Mouse (Mus musculus) liver, embryonic 16.5 days (tissue): ENCODE measurements around the gene Gp1ba. TPM values are rescaled to one million over a fixed set of nuclear protein-coding genes. Genes with fewer than 3 reads are reported as not detected.

Source experiments
- ATAC-seq: fragments of 200-750 bp; cut with Nextera tagmentation; 2 replicates; pipeline ENCODE4 v1.8.0; 2017; ENCODE audit warnings: low read depth, mild to moderate bottlenecking, moderate number of reproducible peaks, moderate library complexity
- H3K27ac ChIP-seq: fragments of 300-500 bp; sonication (generic); 2 replicates; pipeline ENCODE4 v1.5.1; 2014; ENCODE audit warnings: mild to moderate bottlenecking, low read length
- H3K27me3 ChIP-seq: fragments of 300-500 bp; sonication (generic); 2 replicates; pipeline ENCODE4 v1.6.1; 2014; ENCODE audit warnings: low read depth, low read length, mixed read lengths; ENCODE audit not compliant: control insufficient read depth, insufficient read depth
- H3K36me3 ChIP-seq: fragments of 300-500 bp; sonication (generic); 2 replicates; pipeline ENCODE4 v1.6.1; 2014; ENCODE audit warnings: mild to moderate bottlenecking; ENCODE audit not compliant: control insufficient read depth, insufficient read depth
- H3K4me1 ChIP-seq: fragments of 300-500 bp; sonication (generic); 2 replicates; pipeline ENCODE4 v1.6.1; 2014; ENCODE audit warnings: low read depth, low read length, mixed read lengths; ENCODE audit not compliant: control insufficient read depth
- H3K4me2 ChIP-seq: fragments of 300-500 bp; sonication (generic); 2 replicates; pipeline ENCODE4 v1.6.1; 2014; ENCODE audit warnings: low read depth, low read length, mixed read lengths
- H3K4me3 ChIP-seq: fragments of 300-500 bp; sonication (generic); 2 replicates; pipeline ENCODE4 v1.5.1; 2014; ENCODE audit warnings: low read depth, mild to moderate bottlenecking, low read length
- H3K9ac ChIP-seq: fragments of 300-500 bp; sonication (generic); 2 replicates; pipeline ENCODE4 v1.6.1; 2014; ENCODE audit warnings: low read depth, low read length
- H3K9me3 ChIP-seq: fragments of 300-500 bp; sonication (generic); replicated peaks from 2 replicates; pipeline ENCODE4 v1.6.1; 2016; ENCODE audit warnings: low read length; ENCODE audit not compliant: control insufficient read depth
- WGBS: fragments of 180-500 bp; shearing (Covaris S2); extraction: QIAGEN DNeasy Blood & Tissue Kit; methylation state at CpG from one replicate; pipeline ENCODE4 v1.1.7; 2014; ENCODE audit not compliant: insufficient replicate concordance; 5-methylcytosine and 5-hydroxymethylcytosine counted together
- polyA plus RNA-seq: library from polyadenylated mRNA; unstranded; fragments of >200 nt; fragmentation: Nextera tagmentation; extraction: Ambion mirVana; gene quantifications from 2 replicates; pipeline ENCODE4 v1.2.1, GENCODE M21; 2015

The Gp1ba gene
- 2.3 and 3.9 TPM in 2 replicates for polyA plus RNA-seq

DNA sequence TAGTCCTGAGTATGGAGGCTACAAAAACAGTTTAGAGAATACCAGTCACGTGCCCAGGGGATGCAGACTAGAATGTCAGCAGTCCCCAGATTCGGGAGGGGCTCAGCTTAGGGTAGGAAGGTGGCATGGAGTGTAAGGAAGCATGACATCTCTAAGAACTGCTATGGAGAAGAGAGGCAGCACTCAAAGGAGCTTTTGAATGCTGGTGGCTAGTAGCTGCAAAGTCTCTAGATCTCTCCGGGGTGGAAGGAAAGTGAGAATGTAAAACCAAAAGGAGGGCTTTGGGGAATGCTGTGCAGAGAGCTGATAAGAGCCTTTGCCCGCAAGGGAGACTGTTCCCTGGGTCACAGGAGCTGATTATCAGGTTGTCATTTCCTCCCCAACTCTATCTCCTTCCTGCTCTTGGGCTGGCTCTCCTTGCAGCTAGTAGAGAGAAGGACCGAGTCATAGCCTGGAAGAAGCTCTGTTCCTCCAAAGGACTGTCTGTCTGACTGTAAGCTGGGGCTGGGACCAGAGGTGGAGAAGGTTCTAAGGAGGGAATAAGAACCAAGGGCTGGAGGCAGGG, at the start of gene Gp1ba:
Gp1ba (plus strand) TSS at position 409 of the 565 bp plus-strand sequence.
- Histone ChIP-seq H3K4me1 (peaks cover 26% of the 10 kb centered on the region), H3K9me3 (no peaks in the 10 kb centered on the region), H3K27ac (peak within 1 kb of the TSS; percentile 84), H3K27me3 (no peaks in the 10 kb centered on the region), H3K36me3 (no peaks in the 10 kb centered on the region; the same call in 1 of the 2 replicates), H3K4me2 (peak within 1 kb of the TSS; percentile 56), H3K4me3 (peak within 1 kb of the TSS; percentile 27), H3K9ac (peak within 1 kb of the TSS; percentile 52)
- ATAC-seq, result peak; percentile 88
- 7% methylated on average over 5 of the region's 5 CpGs for WGBS

DNA sequence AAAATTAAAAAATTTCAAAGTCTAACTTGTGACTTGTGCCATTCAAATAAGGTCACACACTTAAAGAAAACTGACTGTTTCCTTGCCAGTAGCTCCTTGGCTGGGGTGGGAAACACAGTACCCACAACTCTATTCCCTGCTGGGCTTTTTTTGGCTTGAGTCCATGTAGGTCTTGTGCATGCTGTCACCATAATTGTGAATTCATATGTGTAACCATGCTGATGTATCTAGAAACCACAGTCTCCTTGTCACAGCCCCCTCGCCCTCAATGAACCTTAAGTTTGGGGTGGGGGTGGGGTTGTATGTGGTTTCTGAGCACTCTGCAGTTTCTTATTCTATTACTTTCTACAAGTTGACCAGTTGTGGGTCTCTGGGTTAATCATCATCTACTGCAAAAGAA, 47.2 kb upstream of the Gp1ba start:
- H3K9me3 ChIP-seq, result no peaks in the 10 kb centered on the region
- H3K9ac ChIP-seq, result no peak overlapping the region
- no peak for ATAC-seq
- H3K4me3 ChIP-seq, result no peak overlapping the region
- 62% methylated on average over 1 of the region's 1 CpGs for WGBS
- H3K27ac ChIP-seq, result no peak overlapping the region
- no peaks in the 10 kb centered on the region for H3K36me3 ChIP-seq
- H3K27me3 ChIP-seq, result no peaks in the 10 kb centered on the region
- peaks cover 18% of the 10 kb centered on the region for H3K4me1 ChIP-seq
- no peak overlapping the region for H3K4me2 ChIP-seq

GRCm38 (mm10) chr11:70594253-70594989, 44.5 kb upstream of the Gp1ba start:
- Histone ChIP-seq H3K4me1 (peaks cover 18% of the 10 kb centered on the region), H3K27ac (no peak overlapping the region), H3K36me3 (no peaks in the 10 kb centered on the region), H3K4me3 (no peak overlapping the region), H3K4me2 (no peak overlapping the region), H3K9ac (no peak overlapping the region), H3K9me3 (no peaks in the 10 kb centered on the region), H3K27me3 (no peaks in the 10 kb centered on the region)
- ATAC-seq, result no peak
- WGBS, result 47% methylated on average over 15 of the region's 15 CpGs

DNA sequence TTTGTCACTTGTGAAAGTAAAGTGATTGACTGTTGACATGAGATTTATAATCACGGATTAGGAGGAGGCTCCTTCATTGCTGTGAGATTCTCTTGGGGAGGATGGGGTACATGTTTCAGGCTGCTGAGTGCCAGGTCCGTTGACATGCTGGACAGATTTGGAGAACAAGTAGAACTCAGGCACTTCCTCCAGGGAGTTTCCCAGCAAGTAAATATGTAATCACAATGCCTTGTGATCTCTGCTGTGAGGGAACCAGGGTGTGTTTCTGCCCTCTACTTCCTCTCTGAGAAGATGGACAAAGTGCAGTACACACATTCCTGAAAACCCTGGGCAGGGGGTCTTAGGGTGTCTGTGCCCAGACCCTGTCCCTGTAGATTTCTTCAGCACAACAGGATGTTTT, 43.3 kb upstream of the Gp1ba start:
- H3K9me3 ChIP-seq, result no peaks in the 10 kb centered on the region
- no peak overlapping the region for H3K4me3 ChIP-seq
- H3K27me3 ChIP-seq, result no peaks in the 10 kb centered on the region
- no peaks in the 10 kb centered on the region for H3K36me3 ChIP-seq
- 32% methylated on average over 2 of the region's 2 CpGs for WGBS
- no peak overlapping the region; the same call in 1 of the 2 replicates for H3K27ac ChIP-seq
- H3K9ac ChIP-seq, result no peak overlapping the region
- H3K4me1 ChIP-seq, result peaks cover 18% of the 10 kb centered on the region
- H3K4me2 ChIP-seq, result no peak overlapping the region
- no peak for ATAC-seq

- Histone ChIP-seq H3K9me3 (no peaks in the 10 kb centered on the region), H3K4me2 (no peak overlapping the region), H3K36me3 (no peaks in the 10 kb centered on the region), H3K4me1 (peaks cover 18% of the 10 kb centered on the region), H3K9ac (no peak overlapping the region), H3K27me3 (no peaks in the 10 kb centered on the region), H3K4me3 (no peak overlapping the region), H3K27ac (peak overlapping the region; percentile 9; the same call in 1 of the 2 replicates)
- no peak for ATAC-seq
- WGBS, result 65% methylated on average over 4 of the region's 4 CpGs
These were observed 42.8 kb upstream of the Gp1ba start for GRCm38 (mm10) chr11:70596094-70596493.

GRCm38 (mm10) chr11:70597301-70597700, 41.6 kb upstream of the Gp1ba start:
- no peaks in the 10 kb centered on the region for H3K9me3 ChIP-seq
- no peak overlapping the region for H3K4me2 ChIP-seq
- H3K27ac ChIP-seq, result no peak overlapping the region
- no peaks in the 10 kb centered on the region for H3K27me3 ChIP-seq
- peaks cover 16% of the 10 kb centered on the region for H3K4me1 ChIP-seq
- WGBS, result 24% methylated on average over 6 of the region's 6 CpGs
- ATAC-seq, result 0 out of 2 replicates have a peak, but pooled peaks have one; percentile 19
- no peak overlapping the region for H3K9ac ChIP-seq
- no peak overlapping the region for H3K4me3 ChIP-seq
- H3K36me3 ChIP-seq, result no peaks in the 10 kb centered on the region

DNA sequence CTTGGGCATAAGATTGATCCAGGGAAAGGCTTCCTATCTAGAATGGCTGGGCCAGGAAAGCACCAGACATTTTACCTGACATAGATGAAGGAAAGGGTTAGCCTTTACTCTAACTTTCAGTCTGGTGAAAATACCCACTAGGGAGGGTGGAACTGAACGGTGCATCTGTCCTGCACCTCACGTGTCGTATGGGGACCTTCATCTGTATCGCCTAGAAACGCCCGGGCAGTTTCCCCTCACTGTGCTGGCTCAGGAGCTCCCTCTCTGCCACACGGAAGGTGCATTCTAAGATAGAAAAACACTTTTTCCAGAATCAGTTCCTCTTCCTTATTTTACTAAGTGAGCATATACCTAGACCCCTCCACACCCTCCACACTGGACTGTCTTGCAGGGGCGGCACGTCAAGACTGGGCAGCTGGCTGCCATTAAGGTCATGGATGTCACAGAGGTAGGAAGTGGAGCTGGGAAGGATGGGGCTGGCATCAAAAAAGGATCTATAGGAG, 40.4 kb upstream of the Gp1ba start:
- ATAC-seq, result no peak
- 74% methylated on average over 9 of the region's 9 CpGs for WGBS
- Histone ChIP-seq H3K27me3 (no peaks in the 10 kb centered on the region), H3K4me2 (no peak overlapping the region), H3K4me3 (no peak overlapping the region), H3K36me3 (no peaks in the 10 kb centered on the region), H3K4me1 (peaks cover 13% of the 10 kb centered on the region), H3K9me3 (no peaks in the 10 kb centered on the region), H3K27ac (no peak overlapping the region), H3K9ac (no peak overlapping the region)

DNA sequence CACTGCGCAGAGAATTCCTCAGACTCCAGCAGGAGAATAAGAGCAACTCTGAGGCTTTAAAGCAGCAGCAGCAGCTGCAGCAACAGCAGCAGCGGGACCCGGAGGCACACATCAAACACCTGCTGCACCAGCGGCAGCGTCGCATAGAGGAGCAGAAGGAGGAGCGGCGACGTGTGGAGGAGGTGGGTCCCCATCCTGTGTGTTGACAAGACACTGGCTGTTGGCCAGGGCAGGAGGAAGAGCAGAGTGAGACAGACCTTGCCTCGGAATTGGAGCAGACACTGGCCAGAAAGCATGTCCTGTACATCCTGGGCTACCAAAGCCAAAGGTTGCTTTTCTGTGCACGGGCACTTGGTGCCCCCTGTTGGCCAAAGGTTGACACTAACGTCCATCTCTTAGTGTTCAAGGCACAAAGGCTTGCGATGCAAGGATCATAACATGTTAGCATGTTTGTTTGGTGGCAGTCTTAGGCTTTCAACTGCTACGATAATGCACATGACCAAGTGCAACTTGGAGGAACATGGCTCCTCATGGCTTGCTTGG, 33.8 kb upstream of the Gp1ba start:
- Histone ChIP-seq H3K27me3 (no peaks in the 10 kb centered on the region), H3K36me3 (peaks cover 2% of the 10 kb centered on the region), H3K4me1 (no peaks in the 10 kb centered on the region), H3K27ac (no peak overlapping the region), H3K9me3 (no peaks in the 10 kb centered on the region), H3K4me3 (no peak overlapping the region), H3K9ac (no peak overlapping the region), H3K4me2 (no peak overlapping the region)
- no peak for ATAC-seq
- 59% methylated on average over 14 of the region's 14 CpGs for WGBS

DNA sequence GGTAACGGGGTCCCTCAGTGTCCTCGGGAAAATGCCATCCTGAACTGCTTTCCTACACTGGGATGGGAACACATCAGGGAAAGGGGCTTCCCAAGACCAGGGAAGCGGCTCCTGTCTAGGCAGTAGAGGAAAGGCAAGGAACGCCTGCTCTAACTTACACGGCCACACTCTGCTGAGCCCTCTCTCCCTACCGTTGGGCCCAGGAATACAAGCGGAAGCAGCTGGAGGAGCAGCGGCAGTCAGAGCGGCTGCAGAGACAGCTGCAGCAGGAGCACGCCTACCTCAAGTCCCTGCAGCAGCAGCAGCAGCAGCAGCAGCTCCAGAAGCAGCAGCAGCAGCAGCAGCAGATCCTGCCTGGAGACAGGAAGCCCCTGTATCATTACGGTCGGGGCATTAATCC, 32.2 kb upstream of the Gp1ba start:
- no peak for ATAC-seq
- Histone ChIP-seq H3K27me3 (no peaks in the 10 kb centered on the region), H3K9me3 (no peaks in the 10 kb centered on the region), H3K36me3 (peaks cover 2% of the 10 kb centered on the region), H3K4me1 (no peaks in the 10 kb centered on the region), H3K4me2 (no peak overlapping the region), H3K27ac (no peak overlapping the region), H3K4me3 (no peak overlapping the region), H3K9ac (no peak overlapping the region)
- 83% methylated on average over 12 of the region's 12 CpGs for WGBS
